Mouse (Mus musculus) liver, embryonic 16.5 days (tissue): ENCODE measurements around the gene Whrn. TPM values are rescaled to one million over a fixed set of nuclear protein-coding genes. Genes with fewer than 3 reads are reported as not detected.
A peak's percentile ranks its signal among the peaks of the same experiment; 100 is the strongest.

ENCODE experiments used
- ATAC-seq: fragments of 200-750 bp; cut with Nextera tagmentation; 2 replicates; pipeline ENCODE4 v1.8.0; 2017; ENCODE audit warnings: low read depth, mild to moderate bottlenecking, moderate number of reproducible peaks, moderate library complexity
- H3K27ac ChIP-seq: fragments of 300-500 bp; sonication (generic); 2 replicates; pipeline ENCODE4 v1.5.1; 2014; ENCODE audit warnings: mild to moderate bottlenecking, low read length
- H3K27me3 ChIP-seq: fragments of 300-500 bp; sonication (generic); 2 replicates; pipeline ENCODE4 v1.6.1; 2014; ENCODE audit warnings: low read depth, low read length, mixed read lengths; ENCODE audit not compliant: control insufficient read depth, insufficient read depth
- H3K36me3 ChIP-seq: fragments of 300-500 bp; sonication (generic); 2 replicates; pipeline ENCODE4 v1.6.1; 2014; ENCODE audit warnings: mild to moderate bottlenecking; ENCODE audit not compliant: control insufficient read depth, insufficient read depth
- H3K4me1 ChIP-seq: fragments of 300-500 bp; sonication (generic); 2 replicates; pipeline ENCODE4 v1.6.1; 2014; ENCODE audit warnings: low read depth, low read length, mixed read lengths; ENCODE audit not compliant: control insufficient read depth
- H3K4me2 ChIP-seq: fragments of 300-500 bp; sonication (generic); 2 replicates; pipeline ENCODE4 v1.6.1; 2014; ENCODE audit warnings: low read depth, low read length, mixed read lengths
- H3K4me3 ChIP-seq: fragments of 300-500 bp; sonication (generic); 2 replicates; pipeline ENCODE4 v1.5.1; 2014; ENCODE audit warnings: low read depth, mild to moderate bottlenecking, low read length
- H3K9ac ChIP-seq: fragments of 300-500 bp; sonication (generic); 2 replicates; pipeline ENCODE4 v1.6.1; 2014; ENCODE audit warnings: low read depth, low read length
- H3K9me3 ChIP-seq: fragments of 300-500 bp; sonication (generic); replicated peaks from 2 replicates; pipeline ENCODE4 v1.6.1; 2016; ENCODE audit warnings: low read length; ENCODE audit not compliant: control insufficient read depth
- WGBS: fragments of 180-500 bp; shearing (Covaris S2); extraction: QIAGEN DNeasy Blood & Tissue Kit; methylation state at CpG from one replicate; pipeline ENCODE4 v1.1.7; 2014; ENCODE audit not compliant: insufficient replicate concordance; 5-methylcytosine and 5-hydroxymethylcytosine counted together
- polyA plus RNA-seq: library from polyadenylated mRNA; unstranded; fragments of >200 nt; fragmentation: Nextera tagmentation; extraction: Ambion mirVana; gene quantifications from 2 replicates; pipeline ENCODE4 v1.2.1, GENCODE M21; 2015

Gene Whrn
- polyA plus RNA-seq, 1 experiment from 2014 or later = 0.19 TPM

DNA sequence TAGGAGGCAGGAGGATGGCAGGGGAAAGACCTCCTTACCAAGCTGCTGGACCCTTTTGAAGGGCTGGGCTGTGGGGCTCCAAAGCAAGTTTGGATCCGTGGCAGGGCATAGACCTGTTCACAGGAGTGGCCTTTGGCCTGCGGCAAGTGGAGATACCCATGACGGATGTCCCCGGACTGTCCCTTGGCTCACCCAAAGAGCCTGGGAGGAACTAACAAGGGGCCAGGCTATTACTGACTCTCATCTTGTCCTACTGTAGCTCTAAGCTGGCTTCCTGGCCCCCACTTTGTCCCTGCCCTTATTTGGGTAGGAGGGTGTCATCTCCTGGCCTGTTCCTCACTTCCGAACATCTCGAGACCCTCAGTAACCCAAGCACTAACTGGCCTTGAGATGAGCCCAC, 93.2 kb downstream of the Whrn start:
- peak overlapping the region; percentile 46 for H3K9ac ChIP-seq
- WGBS = 47% methylated on average over 6 of the region's 6 CpGs
- no peaks in the 10 kb centered on the region for H3K27me3 ChIP-seq
- peak overlapping the region; percentile 2 for H3K4me2 ChIP-seq
- ATAC-seq = no peak
- peaks cover 50% of the 10 kb centered on the region for H3K4me1 ChIP-seq
- H3K36me3 ChIP-seq = no peaks in the 10 kb centered on the region
- H3K9me3 ChIP-seq = no peaks in the 10 kb centered on the region
- peak overlapping the region; percentile 65 for H3K27ac ChIP-seq
- H3K4me3 ChIP-seq = peak overlapping the region; percentile 50

DNA sequence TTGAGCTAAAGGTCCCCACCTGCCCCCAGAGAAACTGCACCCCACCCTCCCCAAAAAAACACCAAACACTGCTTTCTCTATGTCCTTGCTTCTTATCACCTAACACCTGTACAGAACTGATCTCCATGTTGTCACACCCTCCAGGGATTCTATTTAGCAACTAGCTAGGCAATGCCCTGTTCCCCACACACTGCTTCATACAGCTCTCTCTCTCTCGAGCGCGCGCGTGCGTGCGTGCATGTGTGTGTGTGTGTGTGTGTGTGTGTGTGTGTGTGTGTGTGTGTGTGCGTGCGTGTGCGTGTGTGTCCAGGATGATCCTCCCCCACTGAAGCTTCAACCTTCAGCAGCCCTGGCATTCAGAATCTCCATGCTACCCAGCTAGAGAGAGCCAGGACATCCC, 93.7 kb downstream of the Whrn start:
- peak overlapping the region; percentile 2 for H3K4me2 ChIP-seq
- no peaks in the 10 kb centered on the region for H3K9me3 ChIP-seq
- H3K4me3 ChIP-seq = peak overlapping the region; percentile 50
- H3K4me1 ChIP-seq = peaks cover 50% of the 10 kb centered on the region
- peak overlapping the region; percentile 65 for H3K27ac ChIP-seq
- WGBS = 37% methylated on average over 10 of the region's 10 CpGs
- no peaks in the 10 kb centered on the region for H3K27me3 ChIP-seq
- H3K9ac ChIP-seq = peak overlapping the region; percentile 46
- no peaks in the 10 kb centered on the region for H3K36me3 ChIP-seq
- peak; percentile 35; the same call in 1 of the 2 replicates for ATAC-seq

DNA sequence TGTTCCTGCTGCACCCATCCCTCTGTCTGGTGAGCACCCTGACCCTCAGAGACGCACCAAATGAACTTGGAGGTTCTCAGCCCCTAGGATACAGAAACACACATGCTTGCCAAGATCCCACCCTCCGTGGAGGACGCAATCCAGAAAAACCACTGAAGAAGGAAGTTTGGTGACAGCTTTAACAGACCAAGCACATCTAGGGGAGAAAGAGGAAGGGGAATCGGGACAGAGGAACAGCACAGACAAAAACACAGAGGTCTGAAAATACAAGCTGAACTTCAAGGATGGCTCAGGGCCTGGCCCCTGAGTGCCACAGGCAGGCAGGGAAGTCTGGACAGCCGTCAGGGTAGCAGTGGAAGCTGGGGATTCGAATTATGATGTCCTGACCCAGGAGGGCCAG, 94.2 kb downstream of the Whrn start:
- peak overlapping the region; percentile 50 for H3K4me3 ChIP-seq
- no peak overlapping the region; the same call in 1 of the 2 replicates for H3K9ac ChIP-seq
- ATAC-seq = no peak
- peak overlapping the region; percentile 68 for H3K27ac ChIP-seq
- no peaks in the 10 kb centered on the region for H3K9me3 ChIP-seq
- WGBS = 31% methylated on average over 6 of the region's 6 CpGs
- peak overlapping the region; percentile 21 for H3K4me2 ChIP-seq
- H3K4me1 ChIP-seq = peaks cover 50% of the 10 kb centered on the region
- H3K36me3 ChIP-seq = no peaks in the 10 kb centered on the region
- no peaks in the 10 kb centered on the region for H3K27me3 ChIP-seq

DNA sequence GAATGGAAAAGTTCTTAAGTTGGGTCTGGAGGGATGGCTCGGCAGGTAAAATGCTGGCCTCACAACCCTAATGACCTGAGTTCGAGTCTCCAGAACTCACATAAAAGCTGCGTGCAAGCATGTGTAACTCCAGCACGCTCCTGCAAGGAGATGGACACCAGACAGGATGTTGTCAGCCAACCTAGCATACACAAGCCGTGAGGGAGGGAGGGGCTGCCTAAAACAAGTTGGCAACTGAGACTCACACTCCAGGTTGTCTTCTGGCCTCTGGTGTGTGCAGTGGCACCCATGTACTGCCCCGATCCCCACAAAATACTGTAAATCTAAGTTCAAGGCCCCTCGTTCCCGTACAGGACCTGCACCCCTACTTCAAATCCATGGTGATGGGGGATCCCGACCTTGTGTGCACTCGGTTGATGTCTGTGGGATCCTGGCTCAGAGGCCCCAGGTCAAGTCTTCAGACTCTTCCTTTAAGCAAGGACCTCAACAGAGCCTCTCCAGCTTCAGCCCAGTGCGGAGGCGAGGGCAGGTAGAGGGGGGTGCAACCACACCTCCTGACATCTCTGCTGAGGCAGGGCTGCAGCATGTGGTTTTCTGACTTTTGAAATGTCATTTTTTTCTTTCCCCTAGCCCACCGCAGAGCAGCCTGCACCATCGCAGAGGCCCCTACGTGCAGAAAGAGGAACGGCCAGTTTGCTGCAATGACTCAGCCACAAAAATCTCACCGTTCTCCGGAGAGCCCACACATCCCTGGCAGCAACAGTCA, 95.1 kb downstream of the Whrn start:
- H3K27ac ChIP-seq = peak overlapping the region; percentile 21

DNA sequence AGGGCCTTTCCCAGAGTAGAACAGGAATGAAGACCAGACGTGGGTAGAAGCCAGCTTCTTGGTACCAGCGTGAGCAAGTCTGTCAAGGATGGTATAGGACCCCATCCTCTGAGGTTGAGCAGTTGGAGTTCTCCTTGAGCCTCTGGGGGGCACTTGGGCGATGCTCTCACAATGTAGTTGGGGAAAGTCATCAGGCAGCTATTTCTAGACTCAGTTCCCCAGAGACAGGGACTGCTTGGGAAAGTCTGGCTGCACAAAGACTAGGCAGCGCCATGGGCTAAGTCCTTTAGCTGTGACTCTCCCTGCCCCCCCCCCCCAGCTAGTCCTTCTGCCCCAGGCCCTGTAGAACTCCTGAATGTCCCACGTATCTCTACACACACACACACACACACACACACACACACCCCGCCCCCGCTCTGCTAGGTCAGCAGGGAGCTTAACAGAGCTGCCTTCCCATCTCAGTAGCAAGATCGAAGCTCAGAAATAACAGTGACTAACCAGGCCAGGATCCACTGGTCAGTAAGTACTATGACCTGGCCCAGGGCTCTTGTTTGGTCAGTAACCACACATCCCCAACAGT, 96.0 kb downstream of the Whrn start:
- WGBS = 40% methylated on average over 8 of the region's 8 CpGs
- no peaks in the 10 kb centered on the region for H3K9me3 ChIP-seq
- H3K36me3 ChIP-seq = no peaks in the 10 kb centered on the region
- H3K4me3 ChIP-seq = peak overlapping the region; percentile 1; the same call in 1 of the 2 replicates
- ATAC-seq = no peak
- peak overlapping the region; percentile 11 for H3K27ac ChIP-seq
- no peak overlapping the region for H3K9ac ChIP-seq
- peaks cover 43% of the 10 kb centered on the region for H3K4me1 ChIP-seq
- H3K27me3 ChIP-seq = no peaks in the 10 kb centered on the region
- peak overlapping the region; percentile 1; the same call in 1 of the 2 replicates for H3K4me2 ChIP-seq

More for the DNA sequence above, 95.1 kb downstream of the Whrn start:
- H3K4me3 ChIP-seq = peak overlapping the region; percentile 23; the same call in 1 of the 2 replicates
- WGBS = 39% methylated on average over 18 of the region's 18 CpGs
- H3K9ac ChIP-seq = no peak overlapping the region
- no peaks in the 10 kb centered on the region for H3K27me3 ChIP-seq
- peak overlapping the region; percentile 24; the same call in 1 of the 2 replicates for H3K4me2 ChIP-seq
- H3K36me3 ChIP-seq = no peaks in the 10 kb centered on the region
- ATAC-seq = no peak
- H3K9me3 ChIP-seq = no peaks in the 10 kb centered on the region
- peaks cover 50% of the 10 kb centered on the region for H3K4me1 ChIP-seq

DNA sequence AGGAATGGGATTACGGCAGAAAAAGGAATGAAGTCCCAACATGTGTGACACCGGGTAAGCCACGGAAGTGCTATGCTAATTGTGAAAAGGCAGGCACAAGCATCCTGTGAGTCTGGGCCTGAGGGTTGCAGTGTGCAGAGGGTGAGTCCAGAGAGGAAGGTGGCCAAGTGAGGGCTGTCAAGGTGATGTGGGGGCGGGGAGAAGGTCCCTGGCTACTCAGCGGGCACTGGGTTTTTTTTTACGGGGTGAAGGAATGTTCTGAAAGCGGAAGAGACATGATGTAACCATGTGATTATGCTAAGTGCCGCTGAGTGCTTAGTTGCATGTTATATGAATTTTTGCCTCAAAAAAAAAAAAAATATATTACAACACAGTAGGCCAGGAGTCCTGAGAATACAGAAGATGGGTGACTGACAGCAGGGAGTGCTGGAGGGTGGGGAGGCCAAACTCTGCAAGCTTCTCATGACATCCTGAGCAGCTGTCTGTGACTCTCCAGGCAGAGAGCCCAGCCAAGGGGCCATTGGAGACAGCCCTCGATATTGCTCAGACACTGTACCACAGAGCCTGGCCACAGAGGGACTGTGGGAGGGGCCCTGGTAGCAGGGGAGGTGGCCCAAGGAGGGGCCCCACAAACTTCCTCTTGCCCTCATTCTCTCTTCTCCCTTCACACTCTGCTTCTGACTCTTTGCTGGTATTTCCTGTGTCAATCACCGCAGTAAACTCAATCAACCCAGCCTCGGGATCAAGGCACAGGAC, 96.8 kb downstream of the Whrn start:
- Histone ChIP-seq H3K4me3 (peak overlapping the region; percentile 1; the same call in 1 of the 2 replicates), H3K27me3 (no peaks in the 10 kb centered on the region), H3K36me3 (no peaks in the 10 kb centered on the region), H3K4me1 (peaks cover 36% of the 10 kb centered on the region), H3K9me3 (no peaks in the 10 kb centered on the region), H3K4me2 (peak overlapping the region; percentile 21; the same call in 1 of the 2 replicates), H3K27ac (peak overlapping the region; percentile 11), H3K9ac (no peak overlapping the region)
- peak; percentile 42 for ATAC-seq
- WGBS = 34% methylated on average over 11 of the region's 11 CpGs

DNA sequence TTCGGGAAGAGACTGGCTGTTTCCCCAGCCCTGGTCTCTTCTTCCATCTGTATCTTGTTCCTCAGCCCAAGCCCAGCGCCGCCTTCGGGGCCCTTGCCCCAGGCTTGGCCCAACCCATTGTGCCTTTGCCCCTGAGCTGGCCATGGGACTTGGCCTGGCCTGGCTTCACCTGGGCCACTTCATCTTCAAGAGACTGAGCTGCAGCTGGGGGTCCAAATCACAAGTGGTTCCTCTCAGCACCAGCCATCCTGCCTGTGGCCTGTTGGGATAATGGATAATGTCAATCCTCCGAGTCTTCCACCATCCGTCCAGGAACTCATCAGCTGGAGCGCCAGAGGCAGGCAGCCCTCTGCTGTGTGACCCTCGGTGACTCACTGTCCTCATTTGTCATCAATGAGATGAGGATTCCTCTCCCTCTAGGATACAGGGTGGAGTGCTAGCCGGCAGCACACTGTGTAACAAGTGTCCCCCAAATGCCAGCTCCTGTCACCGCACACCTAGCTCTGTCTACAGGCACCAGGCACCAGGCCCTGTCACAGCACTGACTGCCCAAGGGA, 97.7 kb downstream of the Whrn start:
- H3K27ac ChIP-seq = no peak overlapping the region
- H3K36me3 ChIP-seq = no peaks in the 10 kb centered on the region
- no peak overlapping the region for H3K4me3 ChIP-seq
- no peak overlapping the region for H3K9ac ChIP-seq
- H3K27me3 ChIP-seq = no peaks in the 10 kb centered on the region
- peaks cover 26% of the 10 kb centered on the region for H3K4me1 ChIP-seq
- ATAC-seq = no peak
- no peaks in the 10 kb centered on the region for H3K9me3 ChIP-seq
- 77% methylated on average over 10 of the region's 10 CpGs for WGBS
- no peak overlapping the region for H3K4me2 ChIP-seq

DNA sequence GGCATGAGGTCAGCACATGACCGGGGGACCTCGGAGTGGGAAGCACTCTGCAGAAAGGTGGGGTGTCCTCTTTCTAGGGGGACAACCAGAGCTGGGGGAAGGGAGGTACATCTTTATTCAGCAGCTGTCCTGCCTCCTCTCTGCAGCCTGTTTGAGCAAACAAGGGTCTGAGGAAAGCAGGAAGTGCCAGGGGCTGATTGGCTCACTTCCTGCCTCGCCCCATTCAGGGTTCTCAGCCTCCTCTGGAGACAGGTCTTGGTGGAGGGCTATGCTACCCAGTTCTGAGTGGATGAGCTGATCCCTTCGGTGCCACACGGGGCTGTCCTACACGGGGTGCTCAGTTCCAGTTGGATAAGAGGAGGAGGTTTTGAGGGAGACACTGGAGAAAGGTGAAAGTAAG, 104.5 kb downstream of the Whrn start:
- H3K9me3 ChIP-seq = no peaks in the 10 kb centered on the region
- ATAC-seq = no peak
- no peak overlapping the region for H3K9ac ChIP-seq
- H3K4me2 ChIP-seq = no peak overlapping the region; the same call in 1 of the 2 replicates
- H3K27me3 ChIP-seq = no peaks in the 10 kb centered on the region
- peaks cover 26% of the 10 kb centered on the region for H3K4me1 ChIP-seq
- no peak overlapping the region for H3K4me3 ChIP-seq
- WGBS = 52% methylated on average over 6 of the region's 6 CpGs
- H3K27ac ChIP-seq = peak overlapping the region; percentile 41
- no peaks in the 10 kb centered on the region for H3K36me3 ChIP-seq
